Mouse (Mus musculus) ovary, postnatal 14 days (tissue): ENCODE data around the gene Nav2.

Experiments used
- DNase-seq: peaks from one replicate; pipeline ENCODE4 v3.0.0; 2022; ENCODE audit warnings: low spot score

Nav2 gene

GRCm38 (mm10) chr7:49525348-49526100, 617.0 kb downstream of the Nav2 start:
- DNase-seq: no peak

GRCm38 (mm10) chr7:49526101-49526499, 617.6 kb downstream of the Nav2 start:
- no peak for DNase-seq

- no peak for DNase-seq
Observed at GRCm38 (mm10) chr7:49527495-49527894, 619.0 kb downstream of the Nav2 start.

GRCm38 (mm10) chr7:49527925-49528324, 619.4 kb downstream of the Nav2 start:
- DNase-seq: no peak

GRCm38 (mm10) chr7:49529498-49529897, 621.0 kb downstream of the Nav2 start:
- DNase-seq: no peak

- no peak for DNase-seq
Observed at GRCm38 (mm10) chr7:49533571-49533970, 625.1 kb downstream of the Nav2 start.

GRCm38 (mm10) chr7:49534208-49534607, 625.7 kb downstream of the Nav2 start:
- DNase-seq: no peak

- no peak for DNase-seq
Observed at GRCm38 (mm10) chr7:49538360-49538759, 629.8 kb downstream of the Nav2 start.

GRCm38 (mm10) chr7:49540181-49540580, 631.7 kb downstream of the Nav2 start:
- DNase-seq: no peak

- DNase-seq: no peak
Observed at GRCm38 (mm10) chr7:49542135-49542534, 633.6 kb downstream of the Nav2 start.

GRCm38 (mm10) chr7:49544775-49545705, 636.5 kb downstream of the Nav2 start:
- DNase-seq: no peak

- DNase-seq: no peak
Observed at GRCm38 (mm10) chr7:49545706-49546097, 637.2 kb downstream of the Nav2 start.

GRCm38 (mm10) chr7:49548397-49548796, 639.9 kb downstream of the Nav2 start:
- DNase-seq: no peak

- DNase-seq: no peak
Observed at GRCm38 (mm10) chr7:49553236-49553981, 644.9 kb downstream of the Nav2 start.

GRCm38 (mm10) chr7:49558240-49558640, 649.7 kb downstream of the Nav2 start:
- no peak for DNase-seq

GRCm38 (mm10) chr7:49558895-49559294, 650.4 kb downstream of the Nav2 start:
- peak; percentile 43 for DNase-seq

GRCm38 (mm10) chr7:49560012-49560411, 651.5 kb downstream of the Nav2 start:
- no peak for DNase-seq

GRCm38 (mm10) chr7:49562404-49562803, 653.9 kb downstream of the Nav2 start:
- DNase-seq: no peak

- DNase-seq: no peak
Observed at GRCm38 (mm10) chr7:49562851-49563250, 654.3 kb downstream of the Nav2 start.

GRCm38 (mm10) chr7:49565084-49565483, 656.6 kb downstream of the Nav2 start:
- no peak for DNase-seq

GRCm38 (mm10) chr7:49565798-49566197, 657.3 kb downstream of the Nav2 start:
- no peak for DNase-seq

- no peak for DNase-seq
Observed at GRCm38 (mm10) chr7:49567346-49568034, 659.0 kb downstream of the Nav2 start.
